Mouse (Mus musculus) limb, embryonic 11.5 days (tissue): ENCODE data around the gene Trmt61a. TPM values are rescaled to one million over a fixed set of nuclear protein-coding genes. Genes with fewer than 3 reads are reported as not detected.
"Not testable (repeated sequence)": the region's sequence is repeated elsewhere in the genome, so short reads cannot be mapped to it uniquely, and the experiment has no call there.

Source experiments
- ATAC-seq: fragments of 200-750 bp; cut with Nextera tagmentation; 2 replicates; pipeline ENCODE4 v1.8.0; 2017; ENCODE audit warnings: low read depth; ENCODE audit not compliant: insufficient number of reproducible peaks, low FRiP score, low TSS enrichment
- DNase-seq: peaks from one replicate; pipeline ENCODE4 v3.0.0-alpha.2; 2015; ENCODE audit warnings: low spot score
- H3K27ac ChIP-seq: fragments of 300-500 bp; sonication (generic); replicated peaks from 2 replicates; pipeline ENCODE4 v1.5.1; 2014; ENCODE audit warnings: low read depth, mild to moderate bottlenecking, low read length
- H3K27me3 ChIP-seq: fragments of 300-500 bp; sonication (generic); 2 replicates; pipeline ENCODE4 v1.6.1; 2014; ENCODE audit warnings: mild to moderate bottlenecking, low read length, mixed read lengths; ENCODE audit not compliant: control insufficient read depth, insufficient read depth
- H3K36me3 ChIP-seq: fragments of 300-500 bp; sonication (generic); 2 replicates; pipeline ENCODE4 v1.6.1; 2014; ENCODE audit warnings: mild to moderate bottlenecking, low read length, moderate library complexity, mixed read lengths; ENCODE audit not compliant: control insufficient read depth, insufficient read depth
- H3K4me1 ChIP-seq: fragments of 300-500 bp; sonication (generic); 2 replicates; pipeline ENCODE4 v1.6.1; 2014; ENCODE audit warnings: low read length, mixed read lengths; ENCODE audit not compliant: control insufficient read depth, insufficient read depth
- H3K4me2 ChIP-seq: fragments of 300-500 bp; sonication (generic); 2 replicates; pipeline ENCODE4 v1.6.1; 2014; ENCODE audit warnings: low read depth, mild to moderate bottlenecking, moderate library complexity; ENCODE audit not compliant: severe bottlenecking
- H3K4me3 ChIP-seq: fragments of 300-500 bp; sonication (generic); 2 replicates; pipeline ENCODE4 v1.5.1; 2014; ENCODE audit warnings: low read depth, low read length
- H3K9ac ChIP-seq: fragments of 300-500 bp; sonication (generic); 2 replicates; pipeline ENCODE4 v1.6.1; 2014; ENCODE audit warnings: mild to moderate bottlenecking, low read length
- H3K9me3 ChIP-seq: fragments of 300-500 bp; sonication (generic); 2 replicates; pipeline ENCODE4 v1.6.1; 2016; ENCODE audit warnings: low read length; ENCODE audit not compliant: control insufficient read depth
- WGBS: fragments of 180-500 bp; shearing (Covaris S2); extraction: QIAGEN DNeasy Blood & Tissue Kit; methylation state at CpG from one replicate; pipeline ENCODE4 v1.1.7; 2014; 5-methylcytosine and 5-hydroxymethylcytosine counted together
- polyA plus RNA-seq: library from polyadenylated mRNA; unstranded; fragments of >200 nt; fragmentation: Nextera tagmentation; extraction: Ambion mirVana; gene quantifications from 2 replicates; pipeline ENCODE4 v1.2.1, GENCODE M21; 2014

Gene Trmt61a
- polyA plus RNA-seq = 6.3 and 7.4 TPM in 2 replicates

GRCm38 (mm10) chr12:111677882-111678669, at the start of gene Trmt61a:
Trmt61a (plus strand) TSS chr12:111678105.
- DNase-seq = peak; percentile 97
- Histone ChIP-seq H3K4me3 (peak within 1 kb of the TSS; percentile 95), H3K36me3 (0 out of 2 replicates have a peak, but pooled peaks cover 2% of the 10 kb centered on the region), H3K9me3 (no peaks in the 10 kb centered on the region), H3K27ac (peak within 1 kb of the TSS; percentile 85), H3K27me3 (peaks cover 12% of the 10 kb centered on the region), H3K9ac (peak within 1 kb of the TSS; percentile 70), H3K4me1 (peaks cover 6% of the 10 kb centered on the region), H3K4me2 (peak within 1 kb of the TSS; percentile 95)
- under 1% methylated on average over 51 of the region's 51 CpGs for WGBS
- ATAC-seq = peak; percentile 85

GRCm38 (mm10) chr12:111648061-111648645, 29.8 kb upstream of the Trmt61a start:
- no peaks in the 10 kb centered on the region for H3K4me1 ChIP-seq
- H3K27ac ChIP-seq = no peak overlapping the region
- peak; percentile 81 for DNase-seq
- H3K4me3 ChIP-seq = no peak overlapping the region
- peaks cover 20% of the 10 kb centered on the region for H3K36me3 ChIP-seq
- H3K9ac ChIP-seq = no peak overlapping the region
- no peaks in the 10 kb centered on the region for H3K27me3 ChIP-seq
- no peak for ATAC-seq
- 60% methylated on average over 6 of the region's 6 CpGs for WGBS
- no peak overlapping the region for H3K4me2 ChIP-seq
- no peaks in the 10 kb centered on the region for H3K9me3 ChIP-seq

- no peaks in the 10 kb centered on the region for H3K9me3 ChIP-seq
- H3K27me3 ChIP-seq = no peaks in the 10 kb centered on the region
- H3K36me3 ChIP-seq = peaks cover 32% of the 10 kb centered on the region
Observed at GRCm38 (mm10) chr12:111652953-111653352, 25.0 kb upstream of the Trmt61a start.

GRCm38 (mm10) chr12:111653434-111653833, 24.5 kb upstream of the Trmt61a start:
- Histone ChIP-seq H3K4me1 (no peaks in the 10 kb centered on the region), H3K4me2 (no peak overlapping the region), H3K4me3 (no peak overlapping the region), H3K27me3 (no peaks in the 10 kb centered on the region), H3K9ac (no peak overlapping the region), H3K27ac (no peak overlapping the region), H3K9me3 (no peaks in the 10 kb centered on the region), H3K36me3 (peaks cover 30% of the 10 kb centered on the region)
- WGBS = 41% methylated on average over 3 of the region's 3 CpGs
- peak; percentile 76 for DNase-seq
- ATAC-seq = no peak

More at GRCm38 (mm10) chr12:111652953-111653352, 25.0 kb upstream of the Trmt61a start:
- DNase-seq (no peak), ATAC-seq (no peak)
- Histone ChIP-seq H3K27ac (no peak overlapping the region), H3K4me1 (no peaks in the 10 kb centered on the region), H3K4me2 (no peak overlapping the region), H3K9ac (no peak overlapping the region), H3K4me3 (no peak overlapping the region)
- 93% methylated on average over 3 of the region's 3 CpGs for WGBS

GRCm38 (mm10) chr12:111655695-111656094, 22.2 kb upstream of the Trmt61a start:
- H3K4me2 ChIP-seq = no peak overlapping the region

GRCm38 (mm10) chr12:111659331-111659730, 18.6 kb upstream of the Trmt61a start:
- WGBS = 94% methylated on average over 4 of the region's 4 CpGs

More at GRCm38 (mm10) chr12:111655695-111656094, 22.2 kb upstream of the Trmt61a start:
- Histone ChIP-seq H3K9ac (no peak overlapping the region), H3K9me3 (no peaks in the 10 kb centered on the region), H3K36me3 (peaks cover 21% of the 10 kb centered on the region), H3K27me3 (no peaks in the 10 kb centered on the region), H3K4me1 (no peaks in the 10 kb centered on the region), H3K27ac (no peak overlapping the region), H3K4me3 (no peak overlapping the region)
- no peak for DNase-seq
- 94% methylated on average over 11 of the region's 11 CpGs for WGBS
- no peak for ATAC-seq

GRCm38 (mm10) chr12:111660628-111661027, 17.3 kb upstream of the Trmt61a start:
- ATAC-seq (no peak), DNase-seq (no peak)
- Histone ChIP-seq H3K4me1 (0 out of 2 replicates have a peak, but pooled peaks cover 4% of the 10 kb centered on the region), H3K27ac (no peak overlapping the region), H3K27me3 (no peaks in the 10 kb centered on the region), H3K36me3 (peaks cover 5% of the 10 kb centered on the region; the same call in 1 of the 2 replicates), H3K4me2 (no peak overlapping the region), H3K9me3 (no peaks in the 10 kb centered on the region), H3K9ac (no peak overlapping the region), H3K4me3 (no peak overlapping the region)
- WGBS = 97% methylated on average over 1 of the region's 1 CpGs

More at GRCm38 (mm10) chr12:111659331-111659730, 18.6 kb upstream of the Trmt61a start:
- H3K36me3 ChIP-seq = peaks cover 14% of the 10 kb centered on the region
- no peak overlapping the region for H3K4me3 ChIP-seq
- no peak overlapping the region for H3K4me2 ChIP-seq
- H3K9ac ChIP-seq = no peak overlapping the region
- ATAC-seq = no peak
- H3K27ac ChIP-seq = no peak overlapping the region
- H3K4me1 ChIP-seq = 0 out of 2 replicates have a peak, but pooled peaks cover 4% of the 10 kb centered on the region
- H3K27me3 ChIP-seq = no peaks in the 10 kb centered on the region
- no peak for DNase-seq
- no peaks in the 10 kb centered on the region for H3K9me3 ChIP-seq

GRCm38 (mm10) chr12:111661554-111661953, 16.4 kb upstream of the Trmt61a start:
- not testable (repeated sequence) for H3K9ac ChIP-seq, DNase-seq, H3K36me3 ChIP-seq, H3K9me3 ChIP-seq, H3K4me1 ChIP-seq, H3K4me2 ChIP-seq, ATAC-seq, H3K4me3 ChIP-seq, H3K27me3 ChIP-seq, H3K27ac ChIP-seq
- WGBS = 98% methylated on average over 11 of the region's 11 CpGs
